Mouse (Mus musculus): ENCODE measurements around the gene Pibf1. TPM values are rescaled to one million over a fixed set of nuclear protein-coding genes. Genes with fewer than 3 reads are reported as not detected.

Gene Pibf1
- polyA plus RNA-seq, 1 experiment from 2014 or later, result 15.9 TPM

Other genes with a start within 250 kb of the Pibf1 start
- gene Rpl36a-ps1, start 105.1 kb upstream of the Pibf1 start, polyA plus RNA-seq (2015; fragmentation: Nextera tagmentation; extraction: Ambion mirVana), result 0.63 and 0.82 TPM in 2 replicates
- gene Mzt1, start 53.3 kb upstream of the Pibf1 start, polyA plus RNA-seq (2015; fragmentation: Nextera tagmentation; extraction: Ambion mirVana), result 64.7 and 70.1 TPM in 2 replicates
- 45.1 and 46.4 TPM in 2 replicates for gene Bora, start 53.2 kb upstream of the Pibf1 start, polyA plus RNA-seq (2015; fragmentation: Nextera tagmentation; extraction: Ambion mirVana)
- 24.7 and 29.8 TPM in 2 replicates for gene Dis3, start 346 bp downstream of the Pibf1 start, polyA plus RNA-seq (2015; fragmentation: Nextera tagmentation; extraction: Ambion mirVana)
- 59.1 and 60.8 TPM in 2 replicates for gene Klf5, start 199.3 kb downstream of the Pibf1 start, polyA plus RNA-seq (2015; fragmentation: Nextera tagmentation; extraction: Ambion mirVana)